Mouse (Mus musculus) megakaryocyte, embryonic 14.5 days (primary cell): Measurements from ENCODE around the gene Pigc.

Experiments
- FLI1 ChIP-seq: IDR thresholded peaks from 2 replicates; pipeline ENCODE4 v1.6.1; 2012; ENCODE audit warnings: low read length, inconsistent platforms, mixed read lengths
- GATA1 ChIP-seq: IDR thresholded peaks from 3 replicates; pipeline ENCODE4 v1.6.1; 2012; ENCODE audit warnings: mixed read lengths, low read length, inconsistent platforms, borderline replicate concordance

DNA sequence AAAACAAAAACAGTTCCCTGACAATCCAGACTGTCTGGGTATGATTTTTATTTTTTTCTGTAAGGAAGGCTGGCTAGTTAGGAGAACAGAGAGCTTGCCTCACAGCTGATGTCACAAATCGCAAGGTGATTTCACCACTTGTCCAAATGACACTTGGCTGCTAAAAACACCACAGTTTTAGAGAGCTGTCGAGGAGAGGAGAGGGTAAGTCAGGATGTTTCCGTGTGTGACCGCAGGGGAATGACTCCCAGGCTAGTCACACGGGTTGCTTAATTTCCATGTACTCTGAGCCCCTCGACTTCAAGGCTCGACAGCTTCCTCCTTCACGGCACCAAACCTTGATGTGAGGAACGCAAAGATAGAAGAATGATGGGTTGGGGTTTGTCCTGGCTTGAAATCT, 37.1 kb downstream of the Pigc start:
- TF ChIP-seq GATA1 (no peak), FLI1 (no peak)
